Mouse (Mus musculus): ENCODE results near the gene Cdc27.

- TF ChIP-seq POLR2A (IDR thresholded peaks at IDR 0.05; ENCODE audit: low read depth, low read length) (no peak), MAX (IDR thresholded peaks at IDR 0.05; ENCODE audit: low read length) (no peak), CTCF (conservative IDR thresholded peaks at IDR 0.05 in 1 of 2, IDR thresholded peaks at IDR 0.05 in 1 of 2; ENCODE audit: low read depth in 2 of 2, low read length in 2 of 2) (no peak), JUND (conservative IDR thresholded peaks at IDR 0.05; ENCODE audit: low read depth, low read length) (no peak), MAZ (IDR thresholded peaks at IDR 0.05; ENCODE audit: low read depth, low read length) (no peak), RCOR1 (conservative IDR thresholded peaks at IDR 0.05; ENCODE audit: low read depth, low read length) (no peak), USF2 (conservative IDR thresholded peaks at IDR 0.05; ENCODE audit: low read depth, low read length) (no peak), MYC (IDR thresholded peaks at IDR 0.05; ENCODE audit: low read depth, low read length) (no peak), ZNF384 (IDR thresholded peaks at IDR 0.05; ENCODE audit: low read depth, low read length) (no peak), SMC3 (IDR thresholded peaks at IDR 0.05; ENCODE audit: low read depth, low read length) (no peak), SIN3A (IDR thresholded peaks at IDR 0.05; ENCODE audit: low read length) (0 out of 2 replicates have a peak, but pooled peaks have one; percentile 12)
Measured at GRCm38 (mm10) chr11:104544507-104544906, 5.9 kb downstream of the Cdc27 start.

Measured in CH12.LX (cell line).